Mouse (Mus musculus): ENCODE measurements around the gene Olfr1128. TPM values are rescaled to one million over a fixed set of nuclear protein-coding genes. Genes with fewer than 3 reads are reported as not detected.
"Not testable (repeated sequence)": the region's sequence is repeated elsewhere in the genome, so short reads cannot be mapped to it uniquely, and the experiment has no call there.

The Olfr1128 gene
- total RNA-seq (2021) = not detected in 2 replicates
- long read RNA-seq, experiment 1 = 0 reads
- long read RNA-seq, experiment 2 = 0 reads

DNA sequence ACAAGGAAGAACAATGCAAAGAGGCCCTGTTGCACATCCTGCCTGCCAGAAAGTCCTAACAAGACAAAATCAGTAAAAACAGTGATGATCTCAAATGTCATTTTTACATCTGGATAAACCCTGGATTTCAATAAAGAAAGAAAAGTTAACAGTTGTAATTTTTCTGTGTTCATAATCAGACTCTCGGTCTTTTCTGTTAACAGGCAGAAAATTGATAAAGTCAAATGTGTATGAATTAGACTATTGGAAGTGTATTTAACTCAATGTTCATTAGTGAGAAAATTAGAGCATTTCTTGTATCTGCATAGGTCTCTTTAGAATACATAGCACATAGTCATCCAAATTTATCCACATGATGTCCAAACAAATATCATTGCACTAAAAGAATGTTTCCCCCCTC lies at the start of gene Olfr1128:
Gene Olfr1128 (minus strand): TSS at position 101 of the 400 bp plus-strand sequence.
- no peak for DNase-seq

GRCm38 (mm10) chr2:87573602-87574001 lies 28.3 kb upstream of the Olfr1128 start, which contains the start of gene Olfr1129:
Olfr1129 (plus strand) TSS chr2:87573902.
- DNase-seq = not testable (repeated sequence)

GRCm38 (mm10) chr2:87534826-87535225 lies 10.5 kb downstream of the Olfr1128 start:
- DNase-seq = no peak

- no peak for DNase-seq
Observed at GRCm38 (mm10) chr2:87531496-87531895, 13.8 kb downstream of the Olfr1128 start, which contains the start of gene Olfr153. Olfr153 (plus strand) TSS chr2:87531796.

- DNase-seq = not testable (repeated sequence)
Observed at GRCm38 (mm10) chr2:87525899-87526616, 19.3 kb downstream of the Olfr1128 start.

GRCm38 (mm10) chr2:87520651-87521050 lies 24.7 kb downstream of the Olfr1128 start:
- no peak for DNase-seq

DNA sequence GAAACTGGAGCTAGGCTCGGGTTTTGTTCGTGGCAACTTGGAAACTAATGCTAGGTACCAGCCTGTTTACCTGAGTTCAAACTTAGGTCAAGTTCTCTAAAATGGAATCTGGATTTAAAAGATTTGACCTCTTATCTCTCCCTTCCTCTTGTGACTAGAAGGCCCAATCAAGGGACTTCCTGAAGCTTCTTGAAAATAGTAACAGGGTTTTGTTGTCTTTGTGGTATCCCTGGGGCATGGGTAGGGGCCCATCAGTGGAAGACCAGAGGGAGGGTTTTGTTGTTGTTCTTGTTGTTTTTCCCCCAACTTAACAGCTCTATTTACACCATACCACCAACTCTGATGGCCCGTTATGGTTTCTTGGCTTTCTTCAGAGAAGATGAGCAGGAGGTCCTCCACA lies 28.8 kb downstream of the Olfr1128 start:
- DNase-seq = no peak

GRCm38 (mm10) chr2:87515457-87516060 lies 29.8 kb downstream of the Olfr1128 start:
- no peak for DNase-seq

- DNase-seq = no peak
Observed at GRCm38 (mm10) chr2:87515046-87515445, 30.3 kb downstream of the Olfr1128 start.

DNA sequence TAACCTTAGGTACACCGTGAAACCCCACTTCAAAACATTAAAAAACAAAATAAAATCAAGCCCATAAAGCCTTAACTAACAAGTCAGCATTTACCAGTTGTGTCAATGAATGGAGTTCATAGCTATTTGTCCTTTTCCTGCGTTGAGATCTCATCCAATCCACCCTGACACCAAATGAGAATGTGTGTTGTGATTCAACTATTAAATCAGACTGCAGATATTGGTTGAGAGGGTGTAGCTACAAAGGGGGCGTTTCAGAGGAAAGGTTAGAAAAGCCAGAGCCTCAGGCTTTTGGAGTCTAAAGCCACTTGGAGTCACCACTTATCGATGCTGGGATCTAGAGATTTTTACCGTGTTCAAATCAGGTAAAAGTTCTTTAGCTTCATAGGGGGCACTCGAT lies 39.1 kb downstream of the Olfr1128 start, which contains the start of gene Pramel6:
Gene Pramel6 (plus strand): TSS at position 301 of the 400 bp plus-strand sequence.
- no peak for DNase-seq

- DNase-seq = not testable (repeated sequence)
Observed at GRCm38 (mm10) chr2:87496993-87497392, 48.3 kb downstream of the Olfr1128 start, which contains the start of gene Pramel7. Pramel7 (minus strand) TSS chr2:87497093.

Other genes with a start within 250 kb of the Olfr1128 start
- not detected in 2 replicates for gene Olfr1118, start 238.0 kb downstream of the Olfr1128 start, total RNA-seq (2021)
- not detected in 2 replicates for gene Olfr1120, start 190.7 kb downstream of the Olfr1128 start, total RNA-seq (2021)
- gene Olfr1121, start 175.6 kb downstream of the Olfr1128 start, total RNA-seq (2021) = not detected in 2 replicates
- not detected in 2 replicates for gene Olfr1122, start 159.7 kb downstream of the Olfr1128 start, total RNA-seq (2021)
- gene Olfr1123, start 128.9 kb downstream of the Olfr1128 start, total RNA-seq (2021) = not detected in 2 replicates
- not detected in 2 replicates for gene Olfr1124, start 115.3 kb downstream of the Olfr1128 start, total RNA-seq (2021)
- not detected in 2 replicates for gene Olfr1126, start 91.6 kb downstream of the Olfr1128 start, total RNA-seq (2021)
- not detected in 2 replicates for gene Pramel7, start 48.4 kb downstream of the Olfr1128 start, total RNA-seq (2021)
- gene Pramel6, start 39.0 kb downstream of the Olfr1128 start, total RNA-seq (2021) = not detected in 2 replicates
- gene Olfr153, start 13.7 kb downstream of the Olfr1128 start, total RNA-seq (2021) = not detected in 2 replicates
- gene Olfr1129, start 28.4 kb upstream of the Olfr1128 start, total RNA-seq (2021) = not detected in 2 replicates
- gene Olfr1130, start 60.7 kb upstream of the Olfr1128 start, total RNA-seq (2021) = not detected in 2 replicates
- gene Olfr1131, start 81.6 kb upstream of the Olfr1128 start, total RNA-seq (2021) = not detected in 2 replicates
- not detected in 2 replicates for gene Olfr1132, start 92.0 kb upstream of the Olfr1128 start, total RNA-seq (2021)
- gene Olfr1133, start 101.8 kb upstream of the Olfr1128 start, total RNA-seq (2021) = not detected in 2 replicates
- not detected in 2 replicates for gene Olfr1134, start 112.9 kb upstream of the Olfr1128 start, total RNA-seq (2021)
- gene Olfr1135, start 128.1 kb upstream of the Olfr1128 start, total RNA-seq (2021) = not detected in 2 replicates
- gene Olfr1136, start 148.4 kb upstream of the Olfr1128 start, total RNA-seq (2021) = not detected in 2 replicates
- gene Olfr1137, start 167.6 kb upstream of the Olfr1128 start, total RNA-seq (2021) = not detected in 2 replicates
- not detected in 2 replicates for gene Olfr1138, start 194.4 kb upstream of the Olfr1128 start, total RNA-seq (2021)
- not detected in 2 replicates for gene Olfr1140, start 198.2 kb upstream of the Olfr1128 start, total RNA-seq (2021)
- gene Olfr1141, start 208.4 kb upstream of the Olfr1128 start, total RNA-seq (2021) = not detected in 2 replicates
- gene Olfr152, start 233.9 kb upstream of the Olfr1128 start, total RNA-seq (2021) = not detected in 2 replicates